Mouse (Mus musculus) ES-Bruce4 (cell line): ENCODE results near the gene Gm17606. TPM values are rescaled to one million over a fixed set of nuclear protein-coding genes. Genes with fewer than 3 reads are reported as not detected.

ENCODE experiments used
- H3K27ac ChIP-seq: 2 replicates; pipeline ENCODE4 v1.5.1; 2012; ENCODE audit warnings: low read length, inconsistent platforms; ENCODE audit not compliant: insufficient read depth
- H3K27me3 ChIP-seq: 2 replicates; pipeline ENCODE4 v1.6.1; 2012; ENCODE audit warnings: mild to moderate bottlenecking, low read length, inconsistent platforms; ENCODE audit not compliant: control insufficient read depth, poor library complexity, insufficient read depth, severe bottlenecking
- H3K36me3 ChIP-seq: 2 replicates; pipeline ENCODE4 v1.6.1; 2012; ENCODE audit warnings: inconsistent platforms, mild to moderate bottlenecking, low read length, moderate library complexity; ENCODE audit not compliant: control insufficient read depth, poor library complexity, insufficient read depth, severe bottlenecking
- H3K4me1 ChIP-seq: one replicate; pipeline ENCODE4 v1.8.1; 2011; ENCODE audit warnings: low read length; ENCODE audit not compliant: control insufficient read depth, insufficient read depth
- H3K4me3 ChIP-seq: 2 replicates; pipeline ENCODE4 v1.5.1; 2011; ENCODE audit warnings: low read depth, mild to moderate bottlenecking, low read length
- H3K9ac ChIP-seq: 2 replicates; pipeline ENCODE4 v1.6.1; 2012; ENCODE audit warnings: low read depth, mild to moderate bottlenecking, inconsistent platforms; ENCODE audit not compliant: poor library complexity, severe bottlenecking
- H3K9me3 ChIP-seq: replicated peaks from 2 replicates; pipeline ENCODE4 v1.6.1; 2012; ENCODE audit warnings: mild to moderate bottlenecking, low read length, inconsistent platforms; ENCODE audit not compliant: control insufficient read depth, poor library complexity, insufficient read depth, severe bottlenecking
- CTCF ChIP-seq: IDR thresholded peaks from one replicate; pipeline ENCODE4 v1.8.1; 2011; ENCODE audit warnings: low read depth, low read length
- EP300 ChIP-seq: IDR thresholded peaks from 2 replicates; pipeline ENCODE4 v1.6.1; 2011; ENCODE audit warnings: low read depth, low read length; ENCODE audit not compliant: insufficient read depth
- POLR2A ChIP-seq: IDR thresholded peaks from one replicate; pipeline ENCODE4 v1.8.1; 2011; ENCODE audit warnings: low read length; ENCODE audit not compliant: insufficient read depth
- polyA plus RNA-seq: library from polyadenylated mRNA; stranded (reverse); fragments of >200 nt; gene quantifications from 2 replicates; pipeline ENCODE4 v1.2.4, GENCODE M21; 2011; ENCODE audit warnings: low read depth; ENCODE audit not compliant: missing spikeins, insufficient read depth, insufficient read length

The Gm17606 gene
- polyA plus RNA-seq, 1 experiment: not detected

- H3K9ac ChIP-seq: no peak overlapping the region
- no peak overlapping the region for H3K27ac ChIP-seq
- TF ChIP-seq CTCF (no peak), POLR2A (no peak), EP300 (no peak)
- no peaks in the 10 kb centered on the region for H3K4me1 ChIP-seq
- H3K4me3 ChIP-seq: no peak overlapping the region
- no peaks in the 10 kb centered on the region for H3K27me3 ChIP-seq
- no peaks in the 10 kb centered on the region for H3K9me3 ChIP-seq
- H3K36me3 ChIP-seq: peaks cover 74% of the 10 kb centered on the region
These were observed 6.3 kb downstream of the Gm17606 start for GRCm38 (mm10) chr14:54646898-54647636.

GRCm38 (mm10) chr14:54647900-54648299 is 7.1 kb downstream of the Gm17606 start:
- Histone ChIP-seq H3K4me1 (no peaks in the 10 kb centered on the region), H3K27me3 (no peaks in the 10 kb centered on the region), H3K27ac (no peak overlapping the region), H3K36me3 (peaks cover 74% of the 10 kb centered on the region), H3K9ac (no peak overlapping the region), H3K4me3 (no peak overlapping the region), H3K9me3 (no peaks in the 10 kb centered on the region)
- TF ChIP-seq EP300 (no peak), CTCF (no peak), POLR2A (no peak)

GRCm38 (mm10) chr14:54650621-54651454 is 10.1 kb downstream of the Gm17606 start:
- Histone ChIP-seq H3K9ac (no peak overlapping the region), H3K4me3 (no peak overlapping the region), H3K36me3 (peaks cover 55% of the 10 kb centered on the region), H3K27me3 (no peaks in the 10 kb centered on the region), H3K9me3 (no peaks in the 10 kb centered on the region), H3K27ac (peak overlapping the region; percentile 50; the same call in 1 of the 2 replicates), H3K4me1 (peaks cover 3% of the 10 kb centered on the region)
- TF ChIP-seq CTCF: peak; percentile 79
- no peak for TF ChIP-seq EP300

GRCm38 (mm10) chr14:54651556-54651955 is 10.8 kb downstream of the Gm17606 start:
- no peak overlapping the region for H3K4me3 ChIP-seq
- TF ChIP-seq EP300: no peak
- TF ChIP-seq POLR2A: no peak
- no peak for TF ChIP-seq CTCF
- peaks cover 52% of the 10 kb centered on the region for H3K36me3 ChIP-seq
- peak overlapping the region; percentile 50 for H3K27ac ChIP-seq
- H3K4me1 ChIP-seq: peaks cover 3% of the 10 kb centered on the region
- no peaks in the 10 kb centered on the region for H3K9me3 ChIP-seq
- no peak overlapping the region for H3K9ac ChIP-seq
- H3K27me3 ChIP-seq: no peaks in the 10 kb centered on the region

- peaks cover 3% of the 10 kb centered on the region for H3K4me1 ChIP-seq
- H3K27ac ChIP-seq: 0 out of 2 replicates have a peak overlapping the region, but pooled peaks have one; percentile 26
- no peaks in the 10 kb centered on the region for H3K9me3 ChIP-seq
- H3K27me3 ChIP-seq: no peaks in the 10 kb centered on the region
- TF ChIP-seq EP300 (no peak), POLR2A (no peak), CTCF (no peak)
- H3K36me3 ChIP-seq: peaks cover 48% of the 10 kb centered on the region
- H3K9ac ChIP-seq: peak overlapping the region; percentile 99
- peak overlapping the region; percentile 100 for H3K4me3 ChIP-seq
These were observed 12.0 kb downstream of the Gm17606 start for GRCm38 (mm10) chr14:54652787-54653186.
